Comparison of ENCODE assay signal across 19 mouse cellular contexts in the genomic region with DNA sequence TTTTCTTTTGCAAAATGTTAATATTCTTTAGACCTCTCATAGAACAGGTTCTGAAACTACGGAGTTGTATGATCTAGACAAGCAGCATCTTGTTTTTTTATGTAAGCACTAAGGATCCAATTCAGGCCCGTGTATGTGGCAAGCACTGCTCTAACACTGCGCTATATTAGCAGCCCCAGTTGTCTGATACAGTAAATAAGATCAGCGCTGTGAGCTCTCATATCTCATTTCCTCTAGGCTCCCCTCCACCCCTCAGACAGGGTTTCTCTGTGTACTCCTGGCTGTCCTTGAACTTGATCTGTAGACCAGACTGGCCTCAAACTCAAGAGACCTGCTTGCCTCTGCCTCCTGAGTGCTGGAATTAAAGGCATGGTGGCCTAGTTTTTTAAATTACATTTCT. TPM values are rescaled to one million over a fixed set of nuclear protein-coding genes. Genes with fewer than 3 reads are reported as not detected.
A peak's percentile ranks its signal among the peaks of the same experiment; 100 is the strongest.
DNase-seq lines count a peak whose midpoint lies in the region; ATAC-seq and TF ChIP-seq lines count a peak whose summit lies in the region.
"Had no signal": no experiment of that assay in that cellular context is flagged by ENCODE, and none has a peak within 500 bp of the region (broad histone marks: within the 10 kb centered on the region; RNA-seq: fewer than 3 reads in every experiment).

No protein-coding gene starts in this region.

- peaks cover 10% of the 10 kb centered on the region for H3K36me3 ChIP-seq in forebrain, postnatal 0 days (ENCODE audit: insufficient read depth)
- peaks cover 93% of the 10 kb centered on the region for H3K36me3 ChIP-seq in forebrain, embryonic 10.5 days (replicated peaks)
- H3K36me3 ChIP-seq in liver, embryonic 11.5 days (ENCODE audit: control insufficient read depth, insufficient read depth, low read length): peaks cover 21% of the 10 kb centered on the region
- peaks cover 18% of the 10 kb centered on the region for H3K36me3 ChIP-seq in liver, embryonic 16.5 days (ENCODE audit: control insufficient read depth, insufficient read depth)

- H3K4me3 ChIP-seq in forebrain, postnatal 0 days (ENCODE audit: low read depth, low read length): no peak overlapping the region
- no peak overlapping the region for H3K4me3 ChIP-seq in forebrain, embryonic 10.5 days
- no peak overlapping the region for H3K4me3 ChIP-seq in liver, embryonic 11.5 days (ENCODE audit: low read depth, low read length)
- no peak overlapping the region for H3K4me3 ChIP-seq in bone marrow, adult 2 months (replicated peaks; ENCODE audit: control insufficient read depth, low read depth, low read length)
- no peak overlapping the region for H3K4me3 ChIP-seq in liver, embryonic 16.5 days (ENCODE audit: low read depth, low read length)
- H3K4me3 ChIP-seq: intestine, embryonic 15.5 days; limb, embryonic 12.5 days; neural tube, embryonic 15.5 days had no signal

- no peak for TF ChIP-seq CTCF in forebrain, postnatal 0 days (IDR thresholded peaks at IDR 0.05; ENCODE audit: low read depth)
- TF ChIP-seq CTCF in bone marrow, adult 2 months (IDR thresholded peaks at IDR 0.05; ENCODE audit: control insufficient read depth, insufficient read depth, low read length): no peak

- TF ChIP-seq POLR2A in bone marrow, adult 2 months (IDR thresholded peaks at IDR 0.05; ENCODE audit: borderline replicate concordance, control insufficient read depth, low read depth, low read length): no peak

- H3K9ac ChIP-seq in forebrain, postnatal 0 days: no peak overlapping the region
- no peak overlapping the region for H3K9ac ChIP-seq in liver, embryonic 11.5 days (ENCODE audit: low read depth, low read length)
- H3K9ac ChIP-seq in liver, embryonic 16.5 days (ENCODE audit: low read depth, low read length): no peak overlapping the region
- H3K9ac ChIP-seq: intestine, embryonic 15.5 days; limb, embryonic 12.5 days; lung, embryonic 14.5 days; neural tube, embryonic 15.5 days had no signal

- H3K27ac ChIP-seq in forebrain, postnatal 0 days (ENCODE audit: low read depth, low read length): peak overlapping the region; percentile 22; the same call in 1 of the 2 replicates
- H3K27ac ChIP-seq in forebrain, embryonic 10.5 days: no peak overlapping the region
- H3K27ac ChIP-seq in liver, embryonic 11.5 days (ENCODE audit: low read depth, low read length): no peak overlapping the region
- H3K27ac ChIP-seq in bone marrow, adult 2 months (ENCODE audit: control insufficient read depth, insufficient read depth, low read depth, low read length, poor library complexity): 0 out of 2 replicates have a peak overlapping the region, but pooled peaks have one; percentile 21
- peak overlapping the region; percentile 29 for H3K27ac ChIP-seq in liver, embryonic 16.5 days (ENCODE audit: low read length)
- H3K27ac ChIP-seq: intestine, embryonic 15.5 days; limb, embryonic 12.5 days had no signal

- ATAC-seq in forebrain, postnatal 0 days: no peak
- ATAC-seq in liver, embryonic 11.5 days (replicated peaks; ENCODE audit: low FRiP score): 0 out of 2 replicates have a peak, but pooled peaks have one; percentile 56
- peak; percentile 54 for ATAC-seq in liver, embryonic 16.5 days (ENCODE audit: low read depth)

- 88% methylated on average over 4 of the region's 4 CpGs for WGBS in forebrain, postnatal 0 days
- WGBS in forebrain, embryonic 10.5 days: 95% methylated on average over 4 of the region's 4 CpGs
- WGBS in liver, embryonic 11.5 days: 74% methylated on average over 4 of the region's 4 CpGs
- WGBS in bone marrow, adult 2 months: 71% methylated on average over 4 of the region's 4 CpGs
- 46% methylated on average over 4 of the region's 4 CpGs for WGBS in liver, embryonic 16.5 days (ENCODE audit: insufficient replicate concordance)

- H3K27me3 ChIP-seq in forebrain, postnatal 0 days (ENCODE audit: insufficient read depth, low read length): no peaks in the 10 kb centered on the region
- H3K27me3 ChIP-seq in forebrain, embryonic 10.5 days (ENCODE audit: poor library complexity, severe bottlenecking): no peaks in the 10 kb centered on the region
- no peaks in the 10 kb centered on the region for H3K27me3 ChIP-seq in liver, embryonic 11.5 days (replicated peaks; ENCODE audit: control insufficient read depth, insufficient read depth, low read length)
- no peaks in the 10 kb centered on the region for H3K27me3 ChIP-seq in liver, embryonic 16.5 days (ENCODE audit: control insufficient read depth, insufficient read depth, low read depth, low read length)
- H3K27me3 ChIP-seq: intestine, embryonic 15.5 days; limb, embryonic 12.5 days; neural tube, embryonic 15.5 days had no signal

- DNase-seq in forebrain, postnatal 0 days: no peak
- no peak for DNase-seq in forebrain, embryonic 10.5 days (ENCODE audit: extremely low spot score, low spot score)
- DNase-seq in liver, embryonic 11.5 days (ENCODE audit: low spot score): no peak
- no peak for DNase-seq in liver
- no peak for DNase-seq in urinary bladder, postnatal 25 days (ENCODE audit: low spot score)
- DNase-seq: adrenal gland, adult 2 months; gastrocnemius, postnatal 14 days; heart, adult 18-20 months; heart, postnatal 36 days; kidney, postnatal 36 days; lung, embryonic 14.5 days; lung, postnatal 36 days; spleen, adult 18-20 months; thymus, postnatal 36 days had no signal

- no peak overlapping the region for H3K4me2 ChIP-seq in forebrain, postnatal 0 days (ENCODE audit: low read depth)
- no peak overlapping the region for H3K4me2 ChIP-seq in liver, embryonic 11.5 days
- peak overlapping the region; percentile 57 for H3K4me2 ChIP-seq in liver, embryonic 16.5 days (ENCODE audit: low read depth, low read length)
- H3K4me2 ChIP-seq: intestine, embryonic 15.5 days; limb, embryonic 12.5 days; lung, embryonic 14.5 days; neural tube, embryonic 15.5 days had no signal

- peaks cover 5% of the 10 kb centered on the region; the same call in 1 of the 2 replicates for H3K4me1 ChIP-seq in forebrain, postnatal 0 days (ENCODE audit: insufficient read depth)
- H3K4me1 ChIP-seq in forebrain, embryonic 10.5 days: no peaks in the 10 kb centered on the region
- peaks cover 18% of the 10 kb centered on the region for H3K4me1 ChIP-seq in liver, embryonic 11.5 days (replicated peaks; ENCODE audit: control insufficient read depth, insufficient read depth, low read length)
- peaks cover 11% of the 10 kb centered on the region for H3K4me1 ChIP-seq in bone marrow, adult 2 months (ENCODE audit: control insufficient read depth, insufficient read depth, low read length)
- peaks cover 24% of the 10 kb centered on the region for H3K4me1 ChIP-seq in liver, embryonic 16.5 days (ENCODE audit: control insufficient read depth, low read depth, low read length)
- H3K4me1 ChIP-seq: intestine, embryonic 15.5 days; limb, embryonic 12.5 days had no signal

- no peaks in the 10 kb centered on the region for H3K9me3 ChIP-seq in forebrain, postnatal 0 days (ENCODE audit: low read length)
- no peaks in the 10 kb centered on the region for H3K9me3 ChIP-seq in forebrain, embryonic 10.5 days
- no peaks in the 10 kb centered on the region for H3K9me3 ChIP-seq in liver, embryonic 11.5 days (ENCODE audit: control insufficient read depth, low read length)
- H3K9me3 ChIP-seq in liver, embryonic 16.5 days (replicated peaks; ENCODE audit: control insufficient read depth, low read length): no peaks in the 10 kb centered on the region
- H3K9me3 ChIP-seq: intestine, embryonic 15.5 days; limb, embryonic 12.5 days; neural tube, embryonic 15.5 days had no signal

RNA-seq across cellular contexts. Expression of a gene that starts 8.6 kb away (rescaled TPM):
- total RNA-seq in forebrain, postnatal 0 days (2014; rRNA removed): 59.9 and 81.9 TPM in 2 replicates
- 76.9 and 92.3 TPM in 2 replicates for polyA plus RNA-seq in forebrain, postnatal 0 days (2015; fragmentation: Nextera tagmentation; extraction: Ambion mirVana)
- polyA plus RNA-seq in forebrain, embryonic 10.5 days (2016; fragmentation: Nextera tagmentation; extraction: Ambion mirVana): 139 and 156 TPM in 2 replicates
- polyA plus RNA-seq in liver, embryonic 11.5 days (2014; fragmentation: Nextera tagmentation; extraction: Ambion mirVana): 126 and 130 TPM in 2 replicates
- polyA plus RNA-seq in bone marrow, adult 2 months (2011; ENCODE audit: insufficient read depth, insufficient read length, low replicate concordance, missing spikeins): 49.8 and 90.6 TPM in 2 replicates
- polyA plus RNA-seq in liver, embryonic 16.5 days (2015; fragmentation: Nextera tagmentation; extraction: Ambion mirVana): 58.4 and 62.0 TPM in 2 replicates

RNA-seq across cellular contexts. Expression of a gene that starts 47.8 kb away (rescaled TPM):
- total RNA-seq in forebrain, postnatal 0 days (2014; rRNA removed): 7.7 and 8.8 TPM in 2 replicates
- polyA plus RNA-seq in forebrain, postnatal 0 days (2015; fragmentation: Nextera tagmentation; extraction: Ambion mirVana): 7.4 and 7.7 TPM in 2 replicates
- polyA plus RNA-seq in forebrain, embryonic 10.5 days (2016; fragmentation: Nextera tagmentation; extraction: Ambion mirVana): 16.0 and 17.9 TPM in 2 replicates
- 15.2 and 15.4 TPM in 2 replicates for polyA plus RNA-seq in liver, embryonic 11.5 days (2014; fragmentation: Nextera tagmentation; extraction: Ambion mirVana)
- polyA plus RNA-seq in bone marrow, adult 2 months (2011; ENCODE audit: insufficient read depth, insufficient read length, low replicate concordance, missing spikeins): 24.2 and 28.3 TPM in 2 replicates
- 6.8 and 7.3 TPM in 2 replicates for polyA plus RNA-seq in liver, embryonic 16.5 days (2015; fragmentation: Nextera tagmentation; extraction: Ambion mirVana)

RNA-seq across cellular contexts. Expression of a gene that starts 54.4 kb away (rescaled TPM):
- 6.2 and 7.0 TPM in 2 replicates for total RNA-seq in forebrain, postnatal 0 days (2014; rRNA removed)
- polyA plus RNA-seq in forebrain, postnatal 0 days (2015; fragmentation: Nextera tagmentation; extraction: Ambion mirVana): 1.3 and 2.3 TPM in 2 replicates
- 3.6 and 3.9 TPM in 2 replicates for polyA plus RNA-seq in forebrain, embryonic 10.5 days (2016; fragmentation: Nextera tagmentation; extraction: Ambion mirVana)
- polyA plus RNA-seq in liver, embryonic 11.5 days (2014; fragmentation: Nextera tagmentation; extraction: Ambion mirVana): 2.0 and 2.6 TPM in 2 replicates
- polyA plus RNA-seq in bone marrow, adult 2 months (2011; ENCODE audit: insufficient read depth, insufficient read length, low replicate concordance, missing spikeins): 5.5 and 6.4 TPM in 2 replicates
- 1.3 TPM in 2 replicates for polyA plus RNA-seq in liver, embryonic 16.5 days (2015; fragmentation: Nextera tagmentation; extraction: Ambion mirVana)

RNA-seq across cellular contexts. Expression of a gene that starts 54.4 kb away (rescaled TPM):
- total RNA-seq in forebrain, postnatal 0 days (2014; rRNA removed): 49.0 and 50.3 TPM in 2 replicates
- 60.2 and 68.8 TPM in 2 replicates for polyA plus RNA-seq in forebrain, postnatal 0 days (2015; fragmentation: Nextera tagmentation; extraction: Ambion mirVana)
- 120 and 124 TPM in 2 replicates for polyA plus RNA-seq in forebrain, embryonic 10.5 days (2016; fragmentation: Nextera tagmentation; extraction: Ambion mirVana)
- polyA plus RNA-seq in liver, embryonic 11.5 days (2014; fragmentation: Nextera tagmentation; extraction: Ambion mirVana): 76.9 and 77.1 TPM in 2 replicates
- polyA plus RNA-seq in bone marrow, adult 2 months (2011; ENCODE audit: insufficient read depth, insufficient read length, low replicate concordance, missing spikeins): 50.5 and 59.1 TPM in 2 replicates
- polyA plus RNA-seq in liver, embryonic 16.5 days (2015; fragmentation: Nextera tagmentation; extraction: Ambion mirVana): 30.5 and 33.7 TPM in 2 replicates

Comparison
In these comparisons a context has a peak if more than half of its experiments do, and no peak if none do; other contexts are left out.
1. H3K27ac ChIP-seq: peak in forebrain, postnatal 0 days (single experiment), bone marrow, adult 2 months (single experiment) and liver, embryonic 16.5 days (single experiment); none in forebrain, embryonic 10.5 days (single experiment) and liver, embryonic 11.5 days (single experiment).